Mouse (Mus musculus) liver, postnatal 0 days (tissue): Measurements from ENCODE around the gene Hopx.

ENCODE experiments used
- CTCF ChIP-seq: sonication (generic); IDR thresholded peaks from 2 replicates; pipeline ENCODE4 v1.5.1; 2016; ENCODE audit warnings: antibody characterized with exemption, low read depth
- EP300 ChIP-seq: IDR thresholded peaks from 2 replicates; pipeline ENCODE4 v1.6.1; 2016; ENCODE audit warnings: antibody characterized with exemption, low read depth, mild to moderate bottlenecking

- TF ChIP-seq EP300 (no peak), CTCF (no peak)
These were observed 21.8 kb upstream of the Hopx start for GRCm38 (mm10) chr5:77136684-77137224.
